Comparison of ENCODE assay signal across 10 mouse cellular contexts in genomic region chr9:100194604-100195444, GRCm38 (mm10).
DNase-seq lines count a peak whose midpoint lies in the region; ATAC-seq lines count a peak whose summit lies in the region.
"Had no signal": no experiment of that assay in that cellular context is flagged by ENCODE, and none has a peak within 500 bp of the region (broad histone marks: within the 10 kb centered on the region; RNA-seq: fewer than 3 reads in every experiment).

No protein-coding gene starts in this region.

- no peak overlapping the region for H3K4me2 ChIP-seq in forebrain, embryonic 15.5 days (replicated peaks)
- no peak overlapping the region for H3K4me2 ChIP-seq in forebrain, embryonic 11.5 days (ENCODE audit: low read depth, low read length, severe bottlenecking)
- H3K4me2 ChIP-seq in stomach, embryonic 16.5 days (ENCODE audit: low read depth, low read length) = no peak overlapping the region
- no peak overlapping the region for H3K4me2 ChIP-seq in intestine, embryonic 15.5 days (replicated peaks)
- H3K4me2 ChIP-seq: embryonic facial prominence, embryonic 12.5 days had no signal

- no peaks in the 10 kb centered on the region for H3K9me3 ChIP-seq in forebrain, embryonic 15.5 days
- H3K9me3 ChIP-seq in forebrain, embryonic 11.5 days (ENCODE audit: control insufficient read depth, low read length) = no peaks in the 10 kb centered on the region
- H3K9me3 ChIP-seq in stomach, embryonic 16.5 days (replicated peaks; ENCODE audit: control insufficient read depth, low read length) = no peaks in the 10 kb centered on the region
- no peaks in the 10 kb centered on the region for H3K9me3 ChIP-seq in intestine, embryonic 15.5 days
- H3K9me3 ChIP-seq: embryonic facial prominence, embryonic 12.5 days had no signal

- no peak overlapping the region for H3K27ac ChIP-seq in forebrain, embryonic 15.5 days (replicated peaks)
- H3K27ac ChIP-seq in forebrain, embryonic 11.5 days (ENCODE audit: low read depth, low read length) = no peak overlapping the region
- no peak overlapping the region for H3K27ac ChIP-seq in stomach, embryonic 16.5 days (ENCODE audit: low read length)
- H3K27ac ChIP-seq in intestine, embryonic 15.5 days = no peak overlapping the region
- H3K27ac ChIP-seq: embryonic facial prominence, embryonic 12.5 days had no signal

- intact Hi-C loops in left cerebral cortex, postnatal 25 days (cut with DNase I) = no loop called here

- ATAC-seq in forebrain, embryonic 15.5 days (replicated peaks) = peak; percentile 43; the same call in 1 of the 2 replicates
- no peak for ATAC-seq in forebrain, embryonic 11.5 days (replicated peaks; ENCODE audit: low FRiP score)
- ATAC-seq in stomach, embryonic 16.5 days (ENCODE audit: insufficient read depth, low FRiP score) = peak; percentile 47; the same call in 1 of the 2 replicates
- no peak for ATAC-seq in intestine, embryonic 15.5 days

- peaks cover 7% of the 10 kb centered on the region for H3K4me1 ChIP-seq in forebrain, embryonic 15.5 days
- H3K4me1 ChIP-seq in forebrain, embryonic 11.5 days (replicated peaks; ENCODE audit: control insufficient read depth, insufficient read depth, low read length) = no peaks in the 10 kb centered on the region
- H3K4me1 ChIP-seq in stomach, embryonic 16.5 days (ENCODE audit: control insufficient read depth, insufficient read depth, low read length) = no peaks in the 10 kb centered on the region
- no peaks in the 10 kb centered on the region for H3K4me1 ChIP-seq in intestine, embryonic 15.5 days (replicated peaks)
- H3K4me1 ChIP-seq: embryonic facial prominence, embryonic 12.5 days had no signal

- no peak overlapping the region for H3K4me3 ChIP-seq in forebrain, embryonic 15.5 days
- H3K4me3 ChIP-seq in forebrain, embryonic 11.5 days (ENCODE audit: low read depth, low read length) = no peak overlapping the region
- no peak overlapping the region for H3K4me3 ChIP-seq in stomach, embryonic 16.5 days (replicated peaks; ENCODE audit: low read length)
- no peak overlapping the region for H3K4me3 ChIP-seq in intestine, embryonic 15.5 days (replicated peaks)
- H3K4me3 ChIP-seq: embryonic facial prominence, embryonic 12.5 days had no signal

- H3K9ac ChIP-seq in forebrain, embryonic 15.5 days (replicated peaks) = no peak overlapping the region
- no peak overlapping the region for H3K9ac ChIP-seq in forebrain, embryonic 11.5 days (ENCODE audit: low read length)
- no peak overlapping the region for H3K9ac ChIP-seq in stomach, embryonic 16.5 days (ENCODE audit: low read length)
- H3K9ac ChIP-seq in intestine, embryonic 15.5 days = no peak overlapping the region
- H3K9ac ChIP-seq: embryonic facial prominence, embryonic 12.5 days had no signal

- no peak for DNase-seq in forebrain, embryonic 11.5 days (ENCODE audit: low spot score)
- DNase-seq in right cerebral cortex, postnatal 10 days (ENCODE audit: low spot score in 2 of 2) = peak; percentile 29 to 32
- DNase-seq in right cerebral cortex, adult 2 months (ENCODE audit: low spot score in 2 of 2) = no peak
- DNase-seq in mesoderm, embryonic 11.5 days (ENCODE audit: low read depth, low spot score) = peak; percentile 12
- no peak for DNase-seq in left cerebral cortex, postnatal 25 days (ENCODE audit: low spot score in 2 of 2)
- DNase-seq: thymus, postnatal 25 days had no signal

- no peaks in the 10 kb centered on the region for H3K27me3 ChIP-seq in forebrain, embryonic 15.5 days
- no peaks in the 10 kb centered on the region for H3K27me3 ChIP-seq in forebrain, embryonic 11.5 days (ENCODE audit: control insufficient read depth, insufficient read depth, low read length)
- no peaks in the 10 kb centered on the region for H3K27me3 ChIP-seq in stomach, embryonic 16.5 days (ENCODE audit: control insufficient read depth, insufficient read depth, low read length)
- H3K27me3 ChIP-seq in intestine, embryonic 15.5 days (replicated peaks) = no peaks in the 10 kb centered on the region
- H3K27me3 ChIP-seq: embryonic facial prominence, embryonic 12.5 days had no signal

- 44% methylated on average over 11 of the region's 11 CpGs for WGBS in forebrain, embryonic 15.5 days
- WGBS in forebrain, embryonic 11.5 days = 84% methylated on average over 11 of the region's 11 CpGs
- 47% methylated on average over 11 of the region's 11 CpGs for WGBS in stomach, embryonic 16.5 days
- WGBS in intestine, embryonic 15.5 days = 63% methylated on average over 11 of the region's 11 CpGs

- no peaks in the 10 kb centered on the region for H3K36me3 ChIP-seq in forebrain, embryonic 15.5 days
- no peaks in the 10 kb centered on the region for H3K36me3 ChIP-seq in forebrain, embryonic 11.5 days (ENCODE audit: control insufficient read depth, insufficient read depth, low read length)
- no peaks in the 10 kb centered on the region for H3K36me3 ChIP-seq in stomach, embryonic 16.5 days (ENCODE audit: control insufficient read depth, insufficient read depth, low read length)
- H3K36me3 ChIP-seq in intestine, embryonic 15.5 days = no peaks in the 10 kb centered on the region
- H3K36me3 ChIP-seq: embryonic facial prominence, embryonic 12.5 days had no signal

Comparison
In these comparisons a context has a peak if more than half of its experiments do, and no peak if none do; other contexts are left out.
1. ATAC-seq: peak in forebrain, embryonic 15.5 days (single experiment) and stomach, embryonic 16.5 days (single experiment); none in forebrain, embryonic 11.5 days (single experiment) and intestine, embryonic 15.5 days (single experiment).
2. DNase-seq: peak in right cerebral cortex, postnatal 10 days (2 of 2) and mesoderm, embryonic 11.5 days (single experiment); none in forebrain, embryonic 11.5 days (single experiment), right cerebral cortex, adult 2 months (0 of 2) and left cerebral cortex, postnatal 25 days (0 of 2).